Mouse (Mus musculus) embryonic facial prominence, embryonic 11.5 days (tissue): ENCODE data around the gene Gprc5b. TPM values are rescaled to one million over a fixed set of nuclear protein-coding genes. Genes with fewer than 3 reads are reported as not detected.
A peak's percentile ranks its signal among the peaks of the same experiment; 100 is the strongest.

Experiments used
- ATAC-seq: fragments of 200-750 bp; cut with Nextera tagmentation; replicated peaks from 2 replicates; pipeline ENCODE4 v1.8.0; 2017; ENCODE audit warnings: low read depth; ENCODE audit not compliant: insufficient number of reproducible peaks, low FRiP score, low TSS enrichment
- DNase-seq: peaks from one replicate; pipeline ENCODE4 v3.0.0-alpha.2; 2015; ENCODE audit warnings: low spot score
- H3K27ac ChIP-seq: fragments of 300-500 bp; sonication (generic); replicated peaks from 2 replicates; pipeline ENCODE4 v1.5.1; 2014; ENCODE audit warnings: mild to moderate bottlenecking, low read depth, low read length, control low read depth
- H3K27me3 ChIP-seq: fragments of 300-500 bp; sonication (generic); 2 replicates; pipeline ENCODE4 v1.6.1; 2014; ENCODE audit warnings: mild to moderate bottlenecking, low read length, moderate library complexity, mixed read lengths; ENCODE audit not compliant: control insufficient read depth, insufficient read depth
- H3K36me3 ChIP-seq: fragments of 300-500 bp; sonication (generic); replicated peaks from 2 replicates; pipeline ENCODE4 v1.6.1; 2014; ENCODE audit warnings: low read depth, mild to moderate bottlenecking, low read length, moderate library complexity, mixed read lengths; ENCODE audit not compliant: control insufficient read depth, insufficient read depth
- H3K4me1 ChIP-seq: fragments of 300-500 bp; sonication (generic); 2 replicates; pipeline ENCODE4 v1.6.1; 2014; ENCODE audit warnings: low read length, mixed read lengths; ENCODE audit not compliant: control insufficient read depth, insufficient read depth
- H3K4me2 ChIP-seq: fragments of 300-500 bp; sonication (generic); 2 replicates; pipeline ENCODE4 v1.6.1; 2014; ENCODE audit warnings: low read depth, mild to moderate bottlenecking, control low read depth, low read length, moderate library complexity
- H3K4me3 ChIP-seq: fragments of 300-500 bp; sonication (generic); 2 replicates; pipeline ENCODE4 v1.5.1; 2014; ENCODE audit warnings: low read depth, low read length, control low read depth
- H3K9ac ChIP-seq: fragments of 300-500 bp; sonication (generic); replicated peaks from 2 replicates; pipeline ENCODE4 v1.6.1; 2014; ENCODE audit warnings: mild to moderate bottlenecking, control low read depth, low read length
- H3K9me3 ChIP-seq: fragments of 300-500 bp; sonication (generic); replicated peaks from 2 replicates; pipeline ENCODE4 v1.6.1; 2016; ENCODE audit warnings: mild to moderate bottlenecking, low read length, inconsistent platforms, mixed read lengths; ENCODE audit not compliant: control insufficient read depth
- whole genome bisulfite sequencing: fragments of 180-500 bp; shearing (Covaris S2); extraction: QIAGEN DNeasy Blood & Tissue Kit; methylation state at CpG from one replicate; pipeline ENCODE4 v1.1.7; 2014; 5-methylcytosine and 5-hydroxymethylcytosine counted together
- polyA plus RNA-seq: library from polyadenylated mRNA; unstranded; fragments of >200 nt; fragmentation: Nextera tagmentation; extraction: Ambion mirVana; gene quantifications from 2 replicates; pipeline ENCODE4 v1.2.1, GENCODE M21; 2014

Gene Gprc5b
- polyA plus RNA-seq, 1 experiment from 2014 or later: 13.2 TPM

DNA sequence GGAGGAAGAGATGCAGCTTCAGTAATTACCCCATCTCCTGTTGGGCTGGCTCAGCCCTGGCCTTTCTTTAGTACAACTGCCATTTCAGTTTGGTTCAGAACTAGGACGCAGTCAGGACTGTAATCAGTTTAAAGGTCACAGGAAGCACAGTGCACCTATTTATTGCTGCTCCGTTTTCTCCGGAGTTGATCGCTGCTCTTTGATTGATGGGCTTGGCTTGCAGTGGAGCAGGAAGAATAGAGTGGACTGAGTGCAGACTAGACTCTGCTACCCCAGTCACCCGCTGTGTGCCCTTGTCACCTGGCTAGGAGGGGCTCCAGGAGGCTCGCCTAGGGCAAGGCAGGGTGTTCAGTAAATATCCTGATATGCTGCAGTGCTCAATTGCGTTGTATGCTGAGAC is 51.8 kb downstream of the Gprc5b start:
- Histone ChIP-seq H3K4me3 (no peak overlapping the region), H3K9ac (no peak overlapping the region), H3K4me1 (no peaks in the 10 kb centered on the region), H3K27ac (no peak overlapping the region), H3K36me3 (no peaks in the 10 kb centered on the region), H3K4me2 (no peak overlapping the region), H3K27me3 (no peaks in the 10 kb centered on the region), H3K9me3 (no peaks in the 10 kb centered on the region)
- 53% methylated on average over 7 of the region's 7 CpGs for WGBS
- no peak for ATAC-seq
- DNase-seq: no peak

GRCm38 (mm10) chr7:118942297-118942696 is 52.7 kb downstream of the Gprc5b start:
- ATAC-seq (no peak), DNase-seq (no peak)
- Histone ChIP-seq H3K27me3 (no peaks in the 10 kb centered on the region), H3K4me3 (no peak overlapping the region), H3K27ac (no peak overlapping the region), H3K4me2 (no peak overlapping the region), H3K4me1 (no peaks in the 10 kb centered on the region), H3K9ac (no peak overlapping the region), H3K9me3 (no peaks in the 10 kb centered on the region), H3K36me3 (no peaks in the 10 kb centered on the region)
- 75% methylated on average over 3 of the region's 3 CpGs for WGBS

DNA sequence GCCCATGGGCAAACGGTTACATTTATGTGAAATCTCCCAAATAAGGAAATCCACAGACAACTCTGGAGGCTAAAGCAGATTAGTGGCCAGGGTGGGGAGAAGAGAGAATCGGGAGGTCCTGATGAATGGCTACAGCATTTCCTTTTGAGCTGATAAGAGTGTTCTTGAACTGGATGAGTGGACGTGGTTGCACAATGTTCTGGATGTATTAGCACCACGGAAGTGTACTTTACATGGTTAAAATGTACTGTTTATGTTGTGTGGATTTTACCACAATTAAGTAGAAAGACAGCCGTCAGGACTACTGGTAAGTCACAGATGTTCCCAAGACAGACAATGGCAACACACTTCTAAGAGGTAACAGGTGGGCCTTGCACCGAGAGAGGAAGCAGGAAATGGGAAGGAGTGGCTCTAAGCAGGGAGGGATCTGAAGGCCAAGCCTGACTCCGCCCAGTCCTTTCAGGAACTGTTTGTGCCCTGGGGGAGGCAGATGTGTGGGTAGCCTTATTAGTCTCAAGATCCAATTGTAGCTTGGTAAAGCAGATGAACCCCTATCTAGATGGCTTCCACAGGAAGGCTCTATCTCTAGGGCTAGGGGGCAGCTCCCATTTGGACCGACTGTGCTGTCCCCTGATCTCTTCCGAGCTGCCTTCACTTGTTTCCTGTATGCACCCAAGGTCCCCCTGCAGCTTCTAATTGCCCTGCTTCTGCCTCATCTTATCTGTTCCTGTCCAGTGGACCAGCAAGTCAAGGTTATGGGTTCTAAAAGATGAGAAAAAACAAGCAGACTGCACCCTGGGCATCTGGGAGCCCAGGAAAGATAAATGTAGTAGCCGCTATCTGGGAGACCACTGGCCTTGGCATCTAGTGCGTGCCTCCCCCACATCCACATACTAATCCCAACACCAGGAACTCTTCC is 57.3 kb downstream of the Gprc5b start:
- ATAC-seq (no peak), DNase-seq (no peak)
- H3K9me3 ChIP-seq: no peaks in the 10 kb centered on the region
- 69% methylated on average over 11 of the region's 11 CpGs for WGBS
- no peaks in the 10 kb centered on the region for H3K27me3 ChIP-seq
- H3K4me1 ChIP-seq: no peaks in the 10 kb centered on the region
- no peaks in the 10 kb centered on the region for H3K36me3 ChIP-seq
- no peak overlapping the region for H3K4me3 ChIP-seq
- no peak overlapping the region for H3K9ac ChIP-seq
- H3K27ac ChIP-seq: no peak overlapping the region
- no peak overlapping the region for H3K4me2 ChIP-seq

GRCm38 (mm10) chr7:118936844-118937243 is 58.2 kb downstream of the Gprc5b start:
- no peaks in the 10 kb centered on the region for H3K27me3 ChIP-seq
- H3K36me3 ChIP-seq: no peaks in the 10 kb centered on the region
- no peak for ATAC-seq
- H3K4me3 ChIP-seq: no peak overlapping the region
- no peaks in the 10 kb centered on the region for H3K4me1 ChIP-seq
- 20% methylated on average over 4 of the region's 4 CpGs for WGBS
- no peak overlapping the region for H3K9ac ChIP-seq
- no peak overlapping the region for H3K27ac ChIP-seq
- no peak for DNase-seq
- no peaks in the 10 kb centered on the region for H3K9me3 ChIP-seq
- H3K4me2 ChIP-seq: no peak overlapping the region

GRCm38 (mm10) chr7:118935306-118935705 is 59.7 kb downstream of the Gprc5b start:
- no peak overlapping the region for H3K27ac ChIP-seq
- H3K4me1 ChIP-seq: no peaks in the 10 kb centered on the region
- H3K9me3 ChIP-seq: no peaks in the 10 kb centered on the region
- no peak overlapping the region for H3K4me2 ChIP-seq
- DNase-seq: no peak
- no peak overlapping the region for H3K4me3 ChIP-seq
- H3K27me3 ChIP-seq: no peaks in the 10 kb centered on the region
- 77% methylated on average over 2 of the region's 2 CpGs for WGBS
- no peaks in the 10 kb centered on the region for H3K36me3 ChIP-seq
- H3K9ac ChIP-seq: no peak overlapping the region
- ATAC-seq: no peak

DNA sequence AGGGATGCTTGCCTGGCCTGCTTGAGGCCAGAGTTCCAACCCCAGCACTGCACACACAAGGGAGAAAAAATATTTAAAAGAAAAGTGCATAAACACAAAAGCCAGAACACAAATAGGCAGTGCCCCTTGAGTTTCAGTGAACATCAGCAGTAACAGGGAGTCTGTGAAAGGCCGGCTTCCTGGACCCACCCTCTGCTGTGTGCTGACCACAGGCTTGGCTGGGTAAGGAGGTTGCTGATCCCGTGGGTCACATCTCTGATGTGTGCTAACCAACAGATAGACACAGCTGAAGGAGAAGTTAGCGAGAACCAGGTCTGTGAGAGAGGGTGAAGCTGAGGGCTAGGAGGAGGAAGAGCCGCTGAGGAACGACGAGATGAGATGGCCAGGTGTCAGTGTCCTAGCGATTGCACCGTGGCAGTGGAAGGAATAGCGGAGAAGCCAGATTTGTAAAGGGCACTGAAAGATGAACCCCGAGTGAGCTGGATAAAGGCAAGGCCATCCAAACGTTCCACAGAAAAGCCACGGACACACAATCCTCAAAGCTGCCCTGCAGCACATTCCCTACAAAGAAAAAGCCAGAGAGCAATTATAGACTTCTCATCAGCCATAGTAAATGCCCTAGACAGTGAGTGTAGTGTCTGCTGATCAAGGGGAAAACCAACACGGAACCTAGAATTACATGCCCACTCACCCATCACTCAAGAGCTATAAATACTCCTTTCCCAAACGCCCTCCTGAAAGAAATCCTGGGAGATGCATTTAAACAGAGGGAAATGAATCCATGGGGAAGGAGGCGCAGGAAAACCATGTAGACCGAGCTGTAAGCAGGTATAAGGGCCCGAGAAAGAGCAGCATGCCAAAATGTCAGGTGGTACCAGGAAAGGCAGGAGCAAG is 63.3 kb downstream of the Gprc5b start:
- Histone ChIP-seq H3K9ac (no peak overlapping the region), H3K4me1 (no peaks in the 10 kb centered on the region; the same call in 1 of the 2 replicates), H3K36me3 (no peaks in the 10 kb centered on the region), H3K27me3 (no peaks in the 10 kb centered on the region), H3K4me2 (no peak overlapping the region), H3K9me3 (no peaks in the 10 kb centered on the region), H3K4me3 (no peak overlapping the region), H3K27ac (no peak overlapping the region)
- no peak for ATAC-seq
- 81% methylated on average over 17 of the region's 17 CpGs for WGBS
- DNase-seq: no peak

DNA sequence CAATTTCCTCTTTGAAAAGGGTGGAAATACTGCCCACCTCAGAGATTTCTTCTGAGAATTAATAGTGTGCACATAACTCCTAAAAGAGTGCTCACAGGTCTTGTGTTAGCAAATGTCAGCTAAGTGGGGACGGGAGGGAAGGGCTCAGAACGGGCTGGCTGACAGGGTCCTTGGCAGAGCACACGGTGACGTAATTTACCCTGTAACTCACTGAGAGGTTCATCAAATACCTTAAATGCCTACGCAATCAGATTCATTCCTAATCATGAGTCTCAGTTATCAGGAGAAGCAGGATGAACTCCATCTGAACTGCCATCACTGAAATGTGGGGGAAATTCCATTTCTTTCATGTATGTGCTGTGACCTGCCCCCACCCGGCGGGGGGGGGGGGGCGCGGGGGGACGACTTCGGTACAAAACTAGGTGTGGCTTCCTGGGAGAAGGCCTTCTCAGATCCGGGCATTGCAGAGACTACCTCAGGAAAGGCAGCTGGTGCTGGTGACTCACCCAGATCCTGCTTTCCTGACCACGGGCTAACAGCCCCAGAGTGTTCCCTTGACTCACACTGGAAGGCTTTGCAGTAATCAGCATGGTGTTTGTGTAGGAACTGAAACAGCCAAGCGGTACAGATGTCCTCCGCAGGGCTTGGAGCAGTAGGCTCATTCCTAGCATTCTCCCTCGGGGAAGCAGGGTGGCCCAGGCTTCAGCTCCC is 65.3 kb downstream of the Gprc5b start:
- WGBS: 34% methylated on average over 16 of the region's 16 CpGs
- Histone ChIP-seq H3K27ac (no peak overlapping the region), H3K27me3 (no peaks in the 10 kb centered on the region)

More for the DNA sequence above, 65.3 kb downstream of the Gprc5b start:
- Histone ChIP-seq H3K4me1 (no peaks in the 10 kb centered on the region; the same call in 1 of the 2 replicates), H3K9ac (no peak overlapping the region), H3K36me3 (no peaks in the 10 kb centered on the region), H3K9me3 (no peaks in the 10 kb centered on the region), H3K4me3 (no peak overlapping the region), H3K4me2 (no peak overlapping the region)
- peak; percentile 11 for DNase-seq
- no peak for ATAC-seq
